11 mouse cellular contexts compared by ENCODE assay signal in the genomic region with DNA sequence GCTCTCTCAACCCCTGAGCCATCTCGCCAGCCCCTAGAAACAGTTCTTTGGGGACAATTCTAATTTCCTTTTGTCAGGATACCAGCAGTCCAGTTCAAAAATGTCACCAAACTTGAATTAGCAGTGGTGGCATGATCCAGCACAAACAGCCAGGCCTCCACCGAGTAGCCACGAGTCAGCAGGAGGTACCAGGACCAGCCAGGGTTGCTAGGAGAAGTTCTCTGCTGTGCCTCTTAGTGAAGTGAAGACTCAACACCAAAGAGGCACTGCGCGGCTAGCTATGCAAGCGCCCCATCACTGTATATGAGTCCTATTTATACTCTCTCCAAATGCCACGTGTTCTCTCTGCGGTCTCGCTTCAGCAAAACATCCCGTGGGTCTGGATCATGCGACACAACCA.
"Had no signal": no experiment of that assay in that cellular context is flagged by ENCODE, and none has a peak within 500 bp of the region (broad histone marks: within the 10 kb centered on the region; RNA-seq: fewer than 3 reads in every experiment).

No protein-coding gene starts in this region.

- ATAC-seq: lung, postnatal 0 days; midbrain, embryonic 16.5 days had no signal

- DNase-seq: kidney, adult 8-10 months; kidney, postnatal 10 days; kidney, postnatal 36 days; layer of hippocampus, postnatal 36 days; liver; liver, embryonic 13.5 days; lung, embryonic 14.5 days; thymus, adult 18-20 months; thymus, postnatal 36 days had no signal
